Mouse (Mus musculus) forebrain, embryonic 11.5 days (tissue): ENCODE results near the gene Ano6. TPM values are rescaled to one million over a fixed set of nuclear protein-coding genes. Genes with fewer than 3 reads are reported as not detected.

Experiments
- ATAC-seq: fragments of 200-750 bp; cut with Nextera tagmentation; replicated peaks from 2 replicates; pipeline ENCODE4 v1.8.0; 2017; ENCODE audit warnings: moderate TSS enrichment; ENCODE audit not compliant: low FRiP score
- DNase-seq: peaks from one replicate; pipeline ENCODE4 v3.0.0-alpha.2; 2017; ENCODE audit warnings: low spot score
- H3K27ac ChIP-seq: fragments of 300-500 bp; sonication (generic); 2 replicates; pipeline ENCODE4 v1.5.1; 2014; ENCODE audit warnings: low read depth, low read length
- H3K27me3 ChIP-seq: fragments of 300-500 bp; sonication (generic); 2 replicates; pipeline ENCODE4 v1.6.1; 2014; ENCODE audit warnings: mild to moderate bottlenecking, low read length, mixed read lengths; ENCODE audit not compliant: control insufficient read depth, insufficient read depth
- H3K36me3 ChIP-seq: fragments of 300-500 bp; sonication (generic); 2 replicates; pipeline ENCODE4 v1.6.1; 2014; ENCODE audit warnings: mild to moderate bottlenecking, low read length, moderate library complexity, mixed read lengths; ENCODE audit not compliant: control insufficient read depth, insufficient read depth
- H3K4me1 ChIP-seq: fragments of 300-500 bp; sonication (generic); replicated peaks from 2 replicates; pipeline ENCODE4 v1.6.1; 2014; ENCODE audit warnings: low read length, mixed read lengths; ENCODE audit not compliant: control insufficient read depth, insufficient read depth
- H3K4me2 ChIP-seq: fragments of 300-500 bp; sonication (generic); 2 replicates; pipeline ENCODE4 v1.6.1; 2014; ENCODE audit warnings: low read depth, mild to moderate bottlenecking, low read length, moderate library complexity, mixed read lengths; ENCODE audit not compliant: severe bottlenecking
- H3K4me3 ChIP-seq: fragments of 300-500 bp; sonication (generic); 2 replicates; pipeline ENCODE4 v1.5.1; 2014; ENCODE audit warnings: low read depth, low read length
- H3K9ac ChIP-seq: fragments of 300-500 bp; sonication (generic); 2 replicates; pipeline ENCODE4 v1.6.1; 2014; ENCODE audit warnings: low read length
- H3K9me3 ChIP-seq: fragments of 300-500 bp; sonication (generic); 2 replicates; pipeline ENCODE4 v1.6.1; 2016; ENCODE audit warnings: low read length, mixed read lengths; ENCODE audit not compliant: control insufficient read depth
- WGBS: fragments of 180-500 bp; shearing (Covaris S2); extraction: QIAGEN DNeasy Blood & Tissue Kit; methylation state at CpG from one replicate; pipeline ENCODE4 v1.1.7; 2014; 5-methylcytosine and 5-hydroxymethylcytosine counted together
- polyA plus RNA-seq: library from polyadenylated mRNA; unstranded; fragments of >200 nt; fragmentation: Nextera tagmentation; extraction: Ambion mirVana; gene quantifications from 2 replicates; pipeline ENCODE4 v1.2.1, GENCODE M21; 2014

Gene Ano6
- 38.0 and 40.3 TPM in 2 replicates for polyA plus RNA-seq

GRCm38 (mm10) chr15:95790529-95791071 is at the start of gene Ano6:
Ano6 (plus strand) TSS chr15:95790843.
- Histone ChIP-seq H3K9me3 (no peaks in the 10 kb centered on the region; the same call in 1 of the 2 replicates), H3K27me3 (no peaks in the 10 kb centered on the region; the same call in 1 of the 2 replicates), H3K4me3 (peak within 1 kb of the TSS; percentile 74), H3K36me3 (no peaks in the 10 kb centered on the region), H3K4me2 (peak within 1 kb of the TSS; percentile 83), H3K4me1 (no peaks in the 10 kb centered on the region), H3K9ac (peak within 1 kb of the TSS; percentile 90), H3K27ac (0 out of 2 replicates have a peak within 1 kb of the TSS, but pooled peaks have one; percentile 14)
- under 1% methylated on average over 51 of the region's 51 CpGs for WGBS
- DNase-seq (peak; percentile 97), ATAC-seq (peak; percentile 97)

DNA sequence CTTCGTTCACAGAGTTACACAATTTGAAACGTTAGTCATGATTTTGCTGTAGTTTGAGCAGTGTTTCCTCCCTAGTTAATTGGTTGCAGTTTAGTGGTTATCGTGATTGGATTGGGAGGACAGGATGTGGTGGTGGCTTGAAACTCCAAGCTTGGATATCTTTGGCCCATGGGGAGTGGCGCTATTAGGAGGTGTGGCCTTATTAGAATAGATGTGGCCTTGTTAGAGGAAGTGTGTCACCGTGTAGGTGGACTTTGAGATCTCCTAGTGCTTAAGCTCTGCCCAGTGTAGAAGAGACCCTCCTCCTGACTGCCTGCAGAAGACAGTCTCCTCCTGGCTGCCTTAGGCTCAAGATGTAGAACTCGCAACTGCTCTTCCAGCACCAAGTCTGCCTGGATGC is 47.7 kb upstream of the Ano6 start:
- no peaks in the 10 kb centered on the region for H3K4me1 ChIP-seq
- no peak overlapping the region for H3K4me3 ChIP-seq
- 90% methylated on average over 6 of the region's 6 CpGs for WGBS
- H3K27me3 ChIP-seq: no peaks in the 10 kb centered on the region
- H3K9me3 ChIP-seq: no peaks in the 10 kb centered on the region
- no peaks in the 10 kb centered on the region for H3K36me3 ChIP-seq
- no peak for DNase-seq
- no peak for ATAC-seq
- H3K4me2 ChIP-seq: no peak overlapping the region
- no peak overlapping the region for H3K27ac ChIP-seq
- no peak overlapping the region for H3K9ac ChIP-seq

DNA sequence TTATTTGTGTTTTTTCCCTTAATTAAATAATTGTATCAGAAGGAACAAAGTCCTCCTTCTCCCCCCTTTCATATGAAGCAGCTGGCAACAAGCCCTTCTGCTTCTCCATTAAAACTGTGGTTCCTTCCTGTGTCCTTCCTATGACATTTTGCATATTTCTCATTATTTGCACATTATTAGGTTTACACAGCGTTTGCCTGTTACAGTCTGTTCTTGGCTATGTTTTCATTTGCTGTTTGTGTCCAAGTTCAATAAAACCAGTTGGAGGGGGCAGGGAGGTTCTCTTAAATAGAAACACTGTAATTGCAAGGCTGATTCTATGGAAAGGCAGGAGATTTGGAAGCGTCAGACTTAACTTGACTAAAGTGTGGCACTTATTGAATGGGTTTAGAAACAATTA is 46.8 kb upstream of the Ano6 start:
- WGBS: 90% methylated on average over 2 of the region's 2 CpGs
- Histone ChIP-seq H3K27me3 (no peaks in the 10 kb centered on the region), H3K27ac (no peak overlapping the region), H3K9ac (no peak overlapping the region), H3K4me1 (no peaks in the 10 kb centered on the region), H3K4me3 (no peak overlapping the region), H3K4me2 (no peak overlapping the region), H3K36me3 (no peaks in the 10 kb centered on the region), H3K9me3 (no peaks in the 10 kb centered on the region)
- DNase-seq (no peak), ATAC-seq (no peak)

DNA sequence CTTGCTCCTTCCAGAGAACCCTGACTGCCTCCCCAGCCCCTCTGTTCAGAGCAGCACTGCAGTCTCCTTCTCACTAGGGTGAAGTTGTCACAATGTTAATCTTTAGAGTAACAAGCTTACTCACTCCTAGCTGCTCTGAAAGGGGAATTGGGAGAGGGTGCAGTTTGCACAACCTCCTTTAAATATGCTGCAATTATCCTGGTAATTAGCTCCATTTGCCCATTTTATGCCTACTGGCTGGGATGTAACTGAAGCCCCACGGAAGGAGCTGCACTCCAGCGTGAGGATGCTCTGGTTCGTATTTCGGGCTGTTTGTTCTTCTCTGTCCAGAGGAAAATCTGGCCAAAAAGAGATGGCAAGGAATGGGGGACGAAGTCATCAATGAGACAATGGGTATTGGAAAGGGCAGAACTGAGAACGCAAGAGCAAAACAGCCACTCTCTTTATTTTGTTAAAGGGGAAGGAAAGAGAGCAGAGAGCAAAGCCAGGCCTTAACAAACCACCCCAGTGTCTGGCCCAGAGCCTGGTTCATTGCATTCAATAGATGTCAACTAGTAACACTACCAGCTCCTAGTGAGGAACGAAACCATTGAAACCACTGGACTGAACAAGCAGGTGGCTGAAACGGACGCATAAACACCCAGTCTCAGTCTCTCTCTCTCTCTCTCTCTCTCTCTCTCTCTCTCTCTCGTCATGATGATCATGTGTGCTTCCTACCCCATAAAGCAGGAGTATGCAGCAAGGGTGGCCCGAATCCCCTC is 45.1 kb upstream of the Ano6 start:
- Histone ChIP-seq H3K36me3 (no peaks in the 10 kb centered on the region), H3K9me3 (no peaks in the 10 kb centered on the region), H3K9ac (no peak overlapping the region), H3K27me3 (no peaks in the 10 kb centered on the region), H3K4me3 (no peak overlapping the region), H3K27ac (no peak overlapping the region), H3K4me1 (no peaks in the 10 kb centered on the region), H3K4me2 (no peak overlapping the region)
- no peak for DNase-seq
- WGBS: 63% methylated on average over 11 of the region's 11 CpGs
- no peak for ATAC-seq

DNA sequence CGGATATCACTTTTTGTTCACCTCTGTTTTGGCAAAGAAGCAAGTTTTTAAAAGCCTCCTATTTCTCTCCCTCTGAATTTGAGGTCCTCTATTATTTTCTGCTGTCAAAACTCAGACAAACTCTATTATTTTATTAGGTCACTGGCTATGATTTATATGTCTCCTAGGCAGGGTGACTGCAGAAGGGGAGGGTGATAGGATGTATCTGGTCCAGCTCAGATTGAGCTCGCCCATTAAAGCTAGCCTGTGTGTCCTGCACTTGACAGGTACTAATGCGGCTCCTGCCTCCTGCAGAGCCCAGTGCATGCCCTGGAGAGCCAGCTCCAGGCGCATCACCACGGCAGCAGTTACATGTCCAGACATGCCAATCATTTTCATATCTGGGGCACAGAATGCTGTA is 44.1 kb upstream of the Ano6 start:
- ATAC-seq: no peak
- Histone ChIP-seq H3K9ac (no peak overlapping the region), H3K27ac (no peak overlapping the region)

DNA sequence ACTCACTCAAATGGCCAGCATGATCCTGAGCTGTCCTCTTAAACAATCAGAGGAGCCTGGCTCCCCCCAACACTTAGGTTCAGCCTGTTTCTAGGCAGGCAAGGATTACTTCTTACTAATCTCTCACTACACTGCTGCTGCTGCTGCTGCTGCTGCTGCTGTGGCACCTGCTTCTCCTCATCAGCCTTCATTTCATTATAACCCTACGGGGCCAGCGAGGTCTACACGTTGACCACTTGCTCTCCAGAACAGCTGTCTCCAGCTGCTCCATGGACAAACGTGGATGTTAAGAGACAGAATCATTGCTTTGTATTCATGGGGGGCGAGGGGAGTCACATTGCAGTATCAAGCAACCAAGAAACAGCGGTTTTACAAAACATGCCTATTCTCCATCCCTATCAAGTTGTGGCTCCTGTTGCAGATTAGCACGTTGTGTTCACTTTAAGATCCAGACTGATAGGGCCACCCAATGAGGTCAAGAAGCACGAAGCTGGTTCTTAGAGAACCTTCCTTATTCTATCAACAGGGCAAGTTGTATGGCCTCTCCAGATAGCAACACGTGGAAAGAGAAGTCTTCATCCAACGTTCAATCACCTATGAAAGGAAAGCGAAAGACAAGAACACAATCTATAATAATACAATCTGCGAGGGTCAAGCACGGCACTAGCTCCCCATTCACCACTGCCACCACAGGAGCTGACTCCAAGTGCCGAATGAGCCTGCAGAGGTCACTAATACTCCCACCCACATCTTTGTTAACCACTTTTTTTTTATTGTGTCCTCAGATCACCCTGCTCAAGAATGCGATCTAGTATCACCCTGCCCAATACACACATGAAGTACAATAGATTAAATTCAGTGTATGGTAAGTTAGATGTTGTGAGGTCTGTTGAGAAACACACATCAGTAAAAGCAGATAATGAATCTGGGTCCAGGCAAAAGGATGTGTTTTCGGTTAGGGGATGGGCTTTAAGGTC is 43.4 kb upstream of the Ano6 start:
- Histone ChIP-seq H3K27ac (no peak overlapping the region), H3K27me3 (no peaks in the 10 kb centered on the region), H3K4me3 (no peak overlapping the region), H3K4me2 (no peak overlapping the region), H3K4me1 (no peaks in the 10 kb centered on the region), H3K9me3 (no peaks in the 10 kb centered on the region), H3K36me3 (no peaks in the 10 kb centered on the region), H3K9ac (no peak overlapping the region)
- no peak for ATAC-seq
- 85% methylated on average over 16 of the region's 16 CpGs for WGBS
- DNase-seq: no peak

More for the DNA sequence above, 44.1 kb upstream of the Ano6 start:
- Histone ChIP-seq H3K4me1 (no peaks in the 10 kb centered on the region), H3K36me3 (no peaks in the 10 kb centered on the region), H3K27me3 (no peaks in the 10 kb centered on the region), H3K4me3 (no peak overlapping the region), H3K4me2 (no peak overlapping the region), H3K9me3 (no peaks in the 10 kb centered on the region)
- no peak for DNase-seq
- 87% methylated on average over 5 of the region's 5 CpGs for WGBS

- H3K4me2 ChIP-seq: no peak overlapping the region
- WGBS: 91% methylated on average over 5 of the region's 5 CpGs
- no peaks in the 10 kb centered on the region for H3K9me3 ChIP-seq
- H3K9ac ChIP-seq: no peak overlapping the region
- ATAC-seq (no peak), DNase-seq (no peak)
- H3K4me1 ChIP-seq: no peaks in the 10 kb centered on the region
- no peaks in the 10 kb centered on the region for H3K36me3 ChIP-seq
- H3K4me3 ChIP-seq: no peak overlapping the region
- H3K27me3 ChIP-seq: no peaks in the 10 kb centered on the region
- no peak overlapping the region for H3K27ac ChIP-seq
Measured at GRCm38 (mm10) chr15:95749216-95749615, 41.4 kb upstream of the Ano6 start.

- Histone ChIP-seq H3K27ac (no peak overlapping the region), H3K9me3 (no peaks in the 10 kb centered on the region), H3K9ac (no peak overlapping the region), H3K4me3 (no peak overlapping the region), H3K4me1 (no peaks in the 10 kb centered on the region), H3K4me2 (no peak overlapping the region), H3K36me3 (no peaks in the 10 kb centered on the region), H3K27me3 (no peaks in the 10 kb centered on the region)
- WGBS: 94% methylated on average over 21 of the region's 21 CpGs
- no peak for ATAC-seq
- no peak for DNase-seq
Measured at GRCm38 (mm10) chr15:95750038-95750437, 40.6 kb upstream of the Ano6 start.
